Mouse (Mus musculus): Measurements from ENCODE around the gene Bahcc1.

- TF ChIP-seq CTCF (IDR thresholded peaks at IDR 0.05; ENCODE audit: extremely low read depth, insufficient read depth, low read length) (no peak), POLR2A (IDR thresholded peaks at IDR 0.05; ENCODE audit: extremely low read depth, insufficient read depth, low read length) (no peak)
Observed at GRCm38 (mm10) chr11:120252398-120252797, 19.7 kb downstream of the Bahcc1 start.

Measured in cortical plate, adult 2 months (tissue).